Mouse (Mus musculus) inflammation-experienced regulatory T-cells, adult 6 months (primary cell): ENCODE results near the gene Nr1i3. TPM values are rescaled to one million over a fixed set of nuclear protein-coding genes. Genes with fewer than 3 reads are reported as not detected.

Experiments used
- ATAC-seq: one replicate; pipeline ENCODE4 v1.8.0; 2017
- polyA plus RNA-seq, 3 experiments: library from polyadenylated mRNA; unstranded; fragments of 100-300 nt; shearing (Covaris generic); gene quantifications; one replicate each; pipeline ENCODE4 v1.2.1; 2017

Nr1i3 gene
- polyA plus RNA-seq, result under 1 TPM; 0.39 to 0.75 (median 0.75) TPM

GRCm38 (mm10) chr1:171213801-171214496 is at the start of gene Nr1i3:
Gene Nr1i3 (plus strand): TSS chr1:171213970.
- no peak for ATAC-seq

- ATAC-seq, result no peak
Measured at GRCm38 (mm10) chr1:171164258-171164657, 49.5 kb upstream of the Nr1i3 start.

GRCm38 (mm10) chr1:171165629-171166345 is 48.0 kb upstream of the Nr1i3 start:
- no peak for ATAC-seq

GRCm38 (mm10) chr1:171168906-171169305 is 44.9 kb upstream of the Nr1i3 start:
- ATAC-seq, result no peak

- no peak for ATAC-seq
Measured at GRCm38 (mm10) chr1:171169913-171170312, 43.9 kb upstream of the Nr1i3 start.

- no peak for ATAC-seq
Measured at GRCm38 (mm10) chr1:171171138-171171537, 42.6 kb upstream of the Nr1i3 start.

GRCm38 (mm10) chr1:171172779-171173178 is 41.0 kb upstream of the Nr1i3 start:
- no peak for ATAC-seq

GRCm38 (mm10) chr1:171179487-171180171 is 34.1 kb upstream of the Nr1i3 start:
- ATAC-seq, result no peak

- no peak for ATAC-seq
Measured at GRCm38 (mm10) chr1:171183025-171183424, 30.7 kb upstream of the Nr1i3 start.

- no peak for ATAC-seq
Measured at GRCm38 (mm10) chr1:171183620-171184019, 30.1 kb upstream of the Nr1i3 start.

- ATAC-seq, result peak; percentile 89
Measured at GRCm38 (mm10) chr1:171184314-171184713, 29.5 kb upstream of the Nr1i3 start.

GRCm38 (mm10) chr1:171185655-171186054 is 28.1 kb upstream of the Nr1i3 start:
- ATAC-seq, result no peak

- ATAC-seq, result no peak
Measured at GRCm38 (mm10) chr1:171187851-171188700, 25.7 kb upstream of the Nr1i3 start.

- ATAC-seq, result no peak
Measured at GRCm38 (mm10) chr1:171189046-171189445, 24.7 kb upstream of the Nr1i3 start.

- no peak for ATAC-seq
Measured at GRCm38 (mm10) chr1:171189476-171190114, 24.2 kb upstream of the Nr1i3 start.

- ATAC-seq, result no peak
Measured at GRCm38 (mm10) chr1:171190832-171191231, 22.9 kb upstream of the Nr1i3 start.

- ATAC-seq, result no peak
Measured at GRCm38 (mm10) chr1:171192283-171192682, 21.5 kb upstream of the Nr1i3 start.

- no peak for ATAC-seq
Measured at GRCm38 (mm10) chr1:171193093-171193840, 20.5 kb upstream of the Nr1i3 start.

- no peak for ATAC-seq
Measured at GRCm38 (mm10) chr1:171193911-171194830, 19.6 kb upstream of the Nr1i3 start.
